Mouse (Mus musculus) CH12.LX (cell line): ENCODE data around the gene Pls1. TPM values are rescaled to one million over a fixed set of nuclear protein-coding genes. Genes with fewer than 3 reads are reported as not detected.

Experiments used
- DNase-seq: peaks from one replicate; pipeline ENCODE4 v3.0.0-alpha.2; 2013; ENCODE audit errors: extremely low read depth
- H3K27ac ChIP-seq: 2 replicates; pipeline ENCODE4 v1.5.1; 2012; ENCODE audit warnings: low read depth, mild to moderate bottlenecking, control low read depth, moderate library complexity; ENCODE audit not compliant: insufficient read depth
- H3K27me3 ChIP-seq: replicated peaks from 2 replicates; pipeline ENCODE3; 2012; ENCODE audit warnings: inconsistent platforms
- H3K36me3 ChIP-seq, 2 experiments: replicated peaks in 1 of 2; 2 replicates each; pipeline versions ENCODE3 to v1.6.1; 2012; ENCODE audit warnings: inconsistent platforms in 1 of 2, low read length in 1 of 2, mild to moderate bottlenecking in 1 of 2, mixed read lengths in 1 of 2, moderate library complexity in 1 of 2; ENCODE audit not compliant: control insufficient read depth in 1 of 2, insufficient read depth in 1 of 2
- H3K4me1 ChIP-seq, 2 experiments: 2 replicates each; pipeline ENCODE4 v1.6.1; 2012; ENCODE audit warnings: inconsistent platforms in 1 of 2, moderate library complexity in 1 of 2; ENCODE audit not compliant: insufficient read depth in 2 of 2, control insufficient read depth in 1 of 2
- H3K4me2 ChIP-seq: 2 replicates; pipeline ENCODE4 v1.6.1; 2012; ENCODE audit warnings: low read depth, mild to moderate bottlenecking, control low read depth; ENCODE audit not compliant: poor library complexity, insufficient read depth, severe bottlenecking
- H3K4me3 ChIP-seq, 3 experiments: fragments of 150-350 bp in 1 of 3; sonication (generic) in 1 of 3; replicated peaks in 1 of 3; 2 replicates each; pipeline versions ENCODE3 to v1.5.1; 2011 to 2012; ENCODE audit warnings: low read depth in 2 of 3, low read length in 2 of 3, mild to moderate bottlenecking in 2 of 3, moderate library complexity in 2 of 3, control low read depth in 1 of 3, improper control_type of control experiment in 1 of 3, inconsistent platforms in 1 of 3, mixed read lengths in 1 of 3; ENCODE audit not compliant: poor library complexity in 1 of 3
- H3K79me2 ChIP-seq: replicated peaks from 2 replicates; pipeline ENCODE4 v1.6.1; 2012; ENCODE audit warnings: mild to moderate bottlenecking, moderate library complexity; ENCODE audit not compliant: control insufficient read depth, poor library complexity, insufficient read depth, severe bottlenecking; ENCODE audit errors: extremely low read depth
- H3K9ac ChIP-seq: 2 replicates; pipeline ENCODE4 v1.6.1; 2012; ENCODE audit warnings: low read depth, mild to moderate bottlenecking, control low read depth, moderate library complexity; ENCODE audit not compliant: insufficient read depth
- H3K9me3 ChIP-seq: replicated peaks from 2 replicates; pipeline ENCODE3; 2012; ENCODE audit warnings: low read length, inconsistent platforms, mixed read lengths
- BHLHE40 ChIP-seq: IDR thresholded peaks from 2 replicates; pipeline ENCODE4 v1.6.1; 2011; ENCODE audit warnings: mild to moderate bottlenecking, low read depth, low read length, improper control_type of control experiment
- CHD1 ChIP-seq: IDR thresholded peaks from 2 replicates; pipeline ENCODE4 v1.6.1; 2012; ENCODE audit warnings: low read depth, low read length, improper control_type of control experiment, inconsistent platforms
- ETS1 ChIP-seq: conservative IDR thresholded peaks from 2 replicates; pipeline ENCODE4 v1.6.1; 2012; ENCODE audit warnings: low read depth, mild to moderate bottlenecking, inconsistent platforms, low read length, improper control_type of control experiment, moderate library complexity
- GABPA ChIP-seq: IDR thresholded peaks from 2 replicates; pipeline ENCODE4 v1.6.1; 2012; ENCODE audit warnings: low read depth, low read length, improper control_type of control experiment, inconsistent platforms; ENCODE audit not compliant: insufficient replicate concordance
- HCFC1 ChIP-seq: IDR thresholded peaks from 2 replicates; pipeline ENCODE4 v1.6.1; 2012; ENCODE audit warnings: low read depth, mild to moderate bottlenecking, inconsistent platforms, low read length, improper control_type of control experiment
- IRF4 ChIP-seq: IDR thresholded peaks from 2 replicates; pipeline ENCODE4 v1.6.1; 2014; ENCODE audit warnings: low read depth, mild to moderate bottlenecking, inconsistent platforms, low read length, improper control_type of control experiment
- JUND ChIP-seq: conservative IDR thresholded peaks from 2 replicates; pipeline ENCODE4 v1.6.1; 2011; ENCODE audit warnings: low read depth, low read length, improper control_type of control experiment
- KAT2A ChIP-seq: IDR thresholded peaks from 2 replicates; pipeline ENCODE4 v1.6.1; 2012; ENCODE audit warnings: low read length, improper control_type of control experiment, inconsistent platforms; ENCODE audit not compliant: insufficient replicate concordance
- MAFK ChIP-seq: IDR thresholded peaks from 2 replicates; pipeline ENCODE4 v1.6.1; 2011; ENCODE audit warnings: low read length, improper control_type of control experiment; ENCODE audit not compliant: insufficient replicate concordance
- MAX ChIP-seq: IDR thresholded peaks from 2 replicates; pipeline ENCODE4 v1.6.1; 2011; ENCODE audit warnings: low read length, improper control_type of control experiment
- MAZ ChIP-seq: IDR thresholded peaks from 2 replicates; pipeline ENCODE4 v1.6.1; 2012; ENCODE audit warnings: low read depth, mild to moderate bottlenecking, inconsistent platforms, low read length, improper control_type of control experiment, moderate library complexity
- MYC ChIP-seq: IDR thresholded peaks from 2 replicates; pipeline ENCODE4 v1.6.1; 2011; ENCODE audit warnings: low read depth, mild to moderate bottlenecking, improper control_type of control experiment, low read length
- POLR2A ChIP-seq: IDR thresholded peaks from 2 replicates; pipeline ENCODE4 v1.6.1; 2011; ENCODE audit warnings: low read depth, mild to moderate bottlenecking, improper control_type of control experiment, low read length
- RAD21 ChIP-seq: IDR thresholded peaks from 2 replicates; pipeline ENCODE4 v1.6.1; 2011; ENCODE audit warnings: low read depth, mild to moderate bottlenecking, low read length, improper control_type of control experiment, moderate library complexity
- SMC3 ChIP-seq: IDR thresholded peaks from 2 replicates; pipeline ENCODE4 v1.6.1; 2011; ENCODE audit warnings: low read depth, low read length, improper control_type of control experiment
- TBP ChIP-seq: conservative IDR thresholded peaks from 2 replicates; pipeline ENCODE4 v1.6.1; 2011; ENCODE audit warnings: low read depth, low read length, improper control_type of control experiment
- TCF12 ChIP-seq: IDR thresholded peaks from 2 replicates; pipeline ENCODE4 v1.6.1; 2014; ENCODE audit warnings: low read depth, mild to moderate bottlenecking, inconsistent platforms, low read length, improper control_type of control experiment
- UBTF ChIP-seq: IDR thresholded peaks from 2 replicates; pipeline ENCODE4 v1.6.1; 2012; ENCODE audit warnings: low read depth, mild to moderate bottlenecking, inconsistent platforms, low read length, improper control_type of control experiment, moderate library complexity
- USF1 ChIP-seq: IDR thresholded peaks from 2 replicates; pipeline ENCODE4 v1.6.1; 2014; ENCODE audit warnings: low read depth, mild to moderate bottlenecking, inconsistent platforms, low read length, improper control_type of control experiment
- ZC3H11A ChIP-seq: IDR thresholded peaks from 2 replicates; pipeline ENCODE4 v1.6.1; 2012; ENCODE audit warnings: low read depth, mild to moderate bottlenecking, inconsistent platforms, low read length, improper control_type of control experiment
- ZKSCAN1 ChIP-seq: IDR thresholded peaks from 2 replicates; pipeline ENCODE4 v1.6.1; 2012; ENCODE audit warnings: low read depth, inconsistent platforms, low read length, improper control_type of control experiment, borderline replicate concordance
- ZNF384 ChIP-seq: IDR thresholded peaks from 2 replicates; pipeline ENCODE4 v1.6.1; 2012; ENCODE audit warnings: low read depth, low read length, improper control_type of control experiment, inconsistent platforms
- dilution Hi-C: fragments of 300-500 bp; cut with MboI; formaldehyde crosslinking; loops from 2 replicates; pipeline ENCODE4 v1.14.3; 2020; ENCODE audit warnings: low sequenced_read_pairs; ENCODE audit not compliant: extremely low pct_unique_long_range_greater_than_20kb, extremely low pct_ligation_motif_present
- in situ Hi-C: fragments of 300-500 bp; cut with MboI; formaldehyde crosslinking; loops from 3 replicates; pipeline ENCODE4 v1.14.3; 2019; ENCODE audit warnings: low sequenced_read_pairs, low pct_ligation_motif_present, low pct_unique_long_range_greater_than_20kb, mixed read lengths
- polyA plus RNA-seq: library from polyadenylated mRNA; unstranded; fragments of >175 nt; gene quantifications from 2 replicates; pipeline ENCODE4 v1.2.1, GENCODE M21; 2012; ENCODE audit warnings: low read depth; ENCODE audit not compliant: insufficient read length
- total RNA-seq, 2 experiments: library from RNA; depleted of rRNA; stranded (reverse); fragments of 300-350 nt in 1 of 2; fragments of >200 nt in 1 of 2; gene quantifications; 2 replicates each; pipeline ENCODE4 v1.2.3; 2012 to 2014

The Pls1 gene
- total and polyA plus RNA-seq, 3 experiments: 0.08 to 0.56 (median 0.40) TPM

DNA sequence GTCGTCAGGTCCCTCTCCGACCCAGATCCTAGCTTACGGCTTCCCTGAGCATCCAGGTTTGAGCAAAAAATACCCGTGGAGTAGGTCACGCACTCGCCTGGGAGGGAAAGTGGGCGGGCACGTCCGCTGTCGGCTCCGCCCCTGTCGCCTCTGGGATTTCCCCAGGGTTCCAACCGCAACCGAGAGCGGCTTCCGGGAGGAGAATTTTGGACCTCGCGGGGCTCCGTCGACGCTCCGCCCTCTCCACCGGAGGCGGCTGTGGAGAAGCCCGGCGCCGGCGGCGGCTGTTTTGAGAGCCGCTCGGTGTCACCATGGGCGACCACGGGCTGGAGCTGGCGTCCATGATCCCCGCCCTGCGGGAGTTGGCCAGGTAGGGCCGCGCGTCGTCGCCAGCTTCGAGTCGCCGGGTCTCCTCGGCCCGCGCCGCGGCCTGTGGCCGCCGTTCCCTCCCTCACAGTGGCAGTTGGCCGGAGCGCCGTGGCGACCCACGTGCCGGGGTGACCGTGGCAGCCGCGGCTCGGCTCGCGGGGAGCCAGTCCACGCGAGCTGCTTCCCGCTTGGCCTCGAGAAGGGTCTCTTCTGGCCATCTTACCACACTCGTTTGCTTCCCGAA lies 12.4 kb upstream of the Pls1 start, which contains the start of gene Atr (continued):
- TF ChIP-seq TBP (no peak), ZKSCAN1 (no peak), GABPA (no peak), MAFK (no peak), SMC3 (no peak), MYC (peak; percentile 15; the same call in 1 of the 2 replicates), JUND (no peak), POLR2A (peak; percentile 93)

GRCm38 (mm10) chr9:95856004-95856403 lies 10.9 kb upstream of the Pls1 start:
- no peaks in the 10 kb centered on the region for H3K27me3 ChIP-seq
- H3K9me3 ChIP-seq: peaks cover 6% of the 10 kb centered on the region
- DNase-seq: no peak
- H3K4me3 ChIP-seq: no peak overlapping the region
- in situ Hi-C loops (loop anchor here (10.0 kb wide), 1 partner anchor 321 kb away; no protein-coding TSS in a partner anchor), dilution Hi-C loops (no loop called here)
- H3K9ac ChIP-seq: no peak overlapping the region
- peaks cover 0 to 3% of the 10 kb centered on the region in 2 experiments for H3K36me3 ChIP-seq
- TF ChIP-seq MAZ (no peak), ZNF384 (no peak), BHLHE40 (no peak), RAD21 (no peak), IRF4 (no peak), TCF12 (no peak), USF1 (no peak), UBTF (no peak), MAFK (no peak), KAT2A (no peak)
- no peaks in the 10 kb centered on the region; the same call in 1 of the 2 replicates for H3K79me2 ChIP-seq
- no peak overlapping the region for H3K4me2 ChIP-seq
- H3K4me1 ChIP-seq: peaks cover 7 to 38% of the 10 kb centered on the region in 2 experiments; a peak in 3 of 4 replicates
- H3K27ac ChIP-seq: no peak overlapping the region

DNA sequence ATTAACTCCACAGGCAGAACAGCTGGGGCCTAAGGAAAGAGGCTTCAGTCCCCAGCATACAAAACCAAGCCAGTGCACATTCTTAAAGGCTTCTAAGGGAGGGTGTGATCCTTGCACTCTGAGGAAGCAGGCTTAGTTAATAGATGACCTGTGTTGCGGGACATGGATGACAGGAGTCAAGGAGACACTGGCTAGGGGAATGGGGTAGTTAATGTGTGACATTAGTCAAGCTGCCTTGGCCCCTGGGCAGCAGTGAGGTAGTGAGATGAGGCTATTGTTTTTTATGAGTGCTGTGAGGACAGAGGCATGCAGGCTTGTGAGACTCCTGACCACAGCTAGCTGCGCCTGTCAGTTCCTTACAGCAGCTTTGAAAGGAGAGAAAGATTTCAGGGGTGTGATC lies 9.8 kb upstream of the Pls1 start:
- no peak overlapping the region for H3K27ac ChIP-seq
- DNase-seq: no peak
- H3K36me3 ChIP-seq: peaks cover 0 to 3% of the 10 kb centered on the region in 2 experiments
- H3K9ac ChIP-seq: no peak overlapping the region
- no peaks in the 10 kb centered on the region; the same call in 1 of the 2 replicates for H3K79me2 ChIP-seq
- no peak overlapping the region for H3K4me3 ChIP-seq
- in situ Hi-C loops (loop anchor here (10.0 kb wide), 1 partner anchor 320 kb away; no protein-coding TSS in a partner anchor), dilution Hi-C loops (no loop called here)
- no peak overlapping the region for H3K4me2 ChIP-seq
- TF ChIP-seq MAX (no peak), CHD1 (no peak), ETS1 (no peak), HCFC1 (no peak), ZC3H11A (no peak)
- no peaks in the 10 kb centered on the region for H3K27me3 ChIP-seq
- H3K4me1 ChIP-seq: peaks cover 7 to 41% of the 10 kb centered on the region in 2 experiments; a peak in 3 of 4 replicates
- peaks cover 6% of the 10 kb centered on the region for H3K9me3 ChIP-seq
